Mouse (Mus musculus) kidney, adult 2 months (tissue): ENCODE results near the gene Cfdp1.

Source experiments
- CTCF ChIP-seq: fragments of 200-500 bp; conservative IDR thresholded peaks from 2 replicates; pipeline ENCODE4 v1.5.1; 2011; ENCODE audit warnings: low read depth, mild to moderate bottlenecking, control low read depth, low read length, moderate library complexity, mixed read lengths; ENCODE audit not compliant: insufficient read depth, insufficient read length
- POLR2A ChIP-seq: fragments of 200-500 bp; IDR thresholded peaks from one replicate; pipeline ENCODE4 v1.6.1; 2011; ENCODE audit warnings: low read depth, low read length, control low read depth

DNA sequence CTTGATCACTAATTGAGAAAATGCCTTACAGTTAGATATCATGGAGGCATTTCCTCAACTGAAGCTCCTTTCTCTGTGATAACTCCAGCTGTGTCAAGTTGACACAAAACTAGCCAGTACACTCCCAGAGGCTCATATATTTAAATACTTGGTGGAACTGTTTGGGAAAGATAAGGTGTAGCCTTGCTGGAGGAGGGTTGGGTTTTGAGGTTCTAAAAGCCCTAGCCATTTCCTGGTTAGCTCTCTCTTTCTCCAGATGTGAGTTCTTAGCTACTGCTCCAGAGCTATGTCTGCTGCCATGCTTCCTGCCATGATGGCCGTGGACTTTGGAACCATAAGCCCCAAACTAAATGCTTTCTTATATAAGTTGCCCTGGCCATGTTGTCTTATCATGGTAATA lies 33.4 kb upstream of the Cfdp1 start:
- TF ChIP-seq CTCF (no peak), POLR2A (no peak)
